Mouse (Mus musculus) heart, embryonic 10.5 days (tissue): Measurements from ENCODE around the gene Rbm5. TPM values are rescaled to one million over a fixed set of nuclear protein-coding genes. Genes with fewer than 3 reads are reported as not detected.

Source experiments
- DNase-seq: peaks from one replicate; pipeline ENCODE4 v3.0.0-alpha.2; 2017; ENCODE audit warnings: low spot score
- H3K27ac ChIP-seq: fragments of 300-500 bp; sonication (generic); 2 replicates; pipeline ENCODE4 v1.5.1; 2016; ENCODE audit warnings: mild to moderate bottlenecking
- H3K27me3 ChIP-seq: fragments of 300-500 bp; sonication (generic); 2 replicates; pipeline ENCODE4 v1.6.1; 2016; ENCODE audit warnings: mild to moderate bottlenecking; ENCODE audit not compliant: poor library complexity, insufficient read depth, severe bottlenecking
- H3K36me3 ChIP-seq: fragments of 300-500 bp; sonication (generic); 2 replicates; pipeline ENCODE4 v1.6.1; 2016; ENCODE audit warnings: mild to moderate bottlenecking, moderate library complexity
- H3K4me1 ChIP-seq: fragments of 300-500 bp; sonication (generic); 2 replicates; pipeline ENCODE4 v1.6.1; 2016; ENCODE audit warnings: mild to moderate bottlenecking
- H3K4me3 ChIP-seq: fragments of 300-500 bp; sonication (generic); 2 replicates; pipeline ENCODE4 v1.5.1; 2016; ENCODE audit warnings: mild to moderate bottlenecking, moderate library complexity
- H3K9me3 ChIP-seq: fragments of 300-500 bp; sonication (generic); 2 replicates; pipeline ENCODE4 v1.6.1; 2016; ENCODE audit warnings: mild to moderate bottlenecking, moderate library complexity
- WGBS: fragments of 180-500 bp; shearing (Covaris S2); methylation state at CpG from one replicate; pipeline ENCODE4 v1.1.7; 2016; 5-methylcytosine and 5-hydroxymethylcytosine counted together
- polyA plus RNA-seq: library from polyadenylated mRNA; unstranded; fragments of >200 nt; fragmentation: Nextera tagmentation; extraction: Ambion mirVana; gene quantifications from 2 replicates; pipeline ENCODE4 v1.2.1, GENCODE M21; 2016

The Rbm5 gene
- 131 and 159 TPM in 2 replicates for polyA plus RNA-seq

DNA sequence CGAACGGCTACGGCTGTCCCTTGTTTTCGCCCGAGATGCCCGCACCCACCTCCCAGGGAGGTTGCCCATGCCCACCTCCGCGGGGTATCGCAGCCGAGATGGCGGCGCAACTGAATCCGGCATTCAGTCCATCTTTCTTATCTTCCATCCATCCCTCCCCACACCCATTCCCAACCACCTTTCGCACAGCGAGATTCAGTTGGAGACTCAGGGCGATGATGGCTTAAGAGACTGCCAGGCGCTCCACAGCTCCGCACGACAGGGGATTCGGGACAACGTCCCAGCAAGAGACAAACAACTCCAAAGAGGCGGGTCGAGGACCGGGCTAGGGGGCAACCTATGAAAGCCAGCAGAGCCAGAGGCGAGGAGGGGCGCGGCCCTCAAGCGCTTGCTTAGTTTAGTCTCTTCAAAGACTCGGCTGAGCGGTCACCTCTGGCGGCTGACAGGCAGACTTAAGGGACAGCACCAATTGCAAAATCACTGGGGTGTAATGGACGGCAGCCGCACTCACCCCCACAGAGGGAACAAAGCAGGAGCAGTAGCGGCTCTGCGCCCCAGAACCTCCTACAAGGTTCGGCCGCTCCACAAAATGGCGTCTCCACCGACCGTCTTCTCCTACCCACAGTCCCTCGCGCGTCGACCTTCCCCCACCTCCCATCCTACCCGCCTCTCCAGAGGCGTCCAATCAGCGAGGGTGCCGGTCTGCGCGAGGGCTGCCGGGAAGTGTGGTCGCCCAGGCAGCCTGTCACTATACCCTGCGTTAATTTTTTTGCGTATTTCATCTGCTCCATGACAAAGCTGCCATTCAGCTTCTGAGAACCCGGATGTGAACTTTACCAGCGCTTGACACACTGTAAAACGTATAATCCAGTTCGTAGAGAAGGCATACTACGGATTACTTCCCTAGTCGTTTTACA, at the start of gene Rbm5:
Rbm5 (minus strand) TSS at position 623 of the 917 bp plus-strand sequence.
- no peaks in the 10 kb centered on the region for H3K27me3 ChIP-seq
- H3K9me3 ChIP-seq, result no peaks in the 10 kb centered on the region
- under 1% methylated on average over 60 of the region's 60 CpGs for WGBS
- peak within 1 kb of the TSS; percentile 99 for H3K27ac ChIP-seq
- peak; percentile 98 for DNase-seq
- peaks cover 10% of the 10 kb centered on the region for H3K4me1 ChIP-seq
- peak within 1 kb of the TSS; percentile 87 for H3K4me3 ChIP-seq
- H3K36me3 ChIP-seq, result peaks cover 69% of the 10 kb centered on the region

DNA sequence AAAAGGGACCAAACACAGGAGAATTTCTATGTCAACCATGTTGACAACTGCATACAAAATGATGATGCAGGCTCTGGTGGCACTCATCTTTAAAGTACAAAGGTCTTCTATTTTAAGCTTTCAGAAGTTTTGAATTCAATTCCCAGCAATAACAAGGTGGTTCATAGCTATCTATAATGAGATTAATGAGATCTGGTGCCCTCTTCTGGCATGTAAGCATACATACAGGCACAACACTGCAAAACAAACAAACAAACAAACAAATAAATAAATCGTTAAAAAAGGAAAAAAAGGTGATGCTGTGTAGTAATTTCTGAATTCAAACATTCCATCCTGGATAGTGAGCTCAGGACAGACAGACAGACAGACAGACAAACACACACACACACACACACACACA, 41.3 kb upstream of the Rbm5 start:
- no peak overlapping the region for H3K4me3 ChIP-seq
- no peaks in the 10 kb centered on the region for H3K4me1 ChIP-seq
- no peaks in the 10 kb centered on the region for H3K9me3 ChIP-seq
- no peaks in the 10 kb centered on the region for H3K27me3 ChIP-seq
- WGBS, result 69% methylated on average over 1 of the region's 1 CpGs
- H3K27ac ChIP-seq, result no peak overlapping the region
- peaks cover 60% of the 10 kb centered on the region for H3K36me3 ChIP-seq
- DNase-seq, result no peak

GRCm38 (mm10) chr9:107810985-107811384, 40.2 kb upstream of the Rbm5 start:
- no peaks in the 10 kb centered on the region for H3K4me1 ChIP-seq

GRCm38 (mm10) chr9:107791714-107792113, 20.9 kb upstream of the Rbm5 start:
- Histone ChIP-seq H3K4me1 (no peaks in the 10 kb centered on the region), H3K27me3 (no peaks in the 10 kb centered on the region), H3K36me3 (peaks cover 72% of the 10 kb centered on the region), H3K27ac (no peak overlapping the region), H3K9me3 (no peaks in the 10 kb centered on the region), H3K4me3 (no peak overlapping the region)
- 45% methylated on average over 6 of the region's 6 CpGs for WGBS
- DNase-seq, result no peak

More at GRCm38 (mm10) chr9:107810985-107811384, 40.2 kb upstream of the Rbm5 start:
- Histone ChIP-seq H3K9me3 (no peaks in the 10 kb centered on the region), H3K27me3 (no peaks in the 10 kb centered on the region), H3K36me3 (peaks cover 50% of the 10 kb centered on the region), H3K27ac (no peak overlapping the region), H3K4me3 (no peak overlapping the region)
- WGBS, result 89% methylated on average over 2 of the region's 2 CpGs
- DNase-seq, result no peak

DNA sequence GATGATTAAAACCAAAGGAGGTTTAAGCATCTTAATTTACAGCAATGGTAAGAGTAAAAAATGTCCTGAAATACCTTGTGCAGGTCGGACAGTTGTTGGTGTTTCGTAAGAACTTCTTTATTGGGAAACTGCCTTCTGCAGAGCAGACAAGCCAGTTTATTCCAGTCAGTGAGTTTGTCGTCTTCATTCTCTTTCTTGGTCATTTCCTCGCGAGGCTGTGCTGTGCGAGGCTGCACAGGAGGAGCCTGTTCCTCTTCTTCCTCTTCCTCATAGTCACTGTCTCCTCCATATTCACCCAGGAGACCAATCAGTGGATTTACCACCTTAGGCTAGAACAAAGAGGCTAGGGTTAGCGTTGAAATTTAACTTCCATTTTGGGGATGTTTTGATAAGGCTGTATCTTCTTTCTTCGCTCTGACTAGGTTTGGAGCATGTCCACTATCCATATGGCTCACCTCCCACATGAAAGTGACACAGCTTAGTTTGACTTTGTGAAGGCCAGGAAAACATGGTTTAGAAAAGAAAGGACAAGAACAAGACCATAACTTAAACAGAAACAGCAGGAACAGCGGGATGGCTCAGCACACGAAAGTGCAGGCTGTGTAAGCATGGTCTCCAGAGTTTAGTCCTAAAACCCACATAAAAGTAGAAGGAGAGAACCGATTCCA, 11.9 kb upstream of the Rbm5 start:
- WGBS, result 89% methylated on average over 11 of the region's 11 CpGs

GRCm38 (mm10) chr9:107776809-107777208, 6.0 kb upstream of the Rbm5 start:
- H3K4me1 ChIP-seq, result no peaks in the 10 kb centered on the region
- no peak overlapping the region for H3K27ac ChIP-seq
- no peak for DNase-seq
- H3K27me3 ChIP-seq, result no peaks in the 10 kb centered on the region
- H3K9me3 ChIP-seq, result no peaks in the 10 kb centered on the region
- H3K36me3 ChIP-seq, result peaks cover 86% of the 10 kb centered on the region
- H3K4me3 ChIP-seq, result no peak overlapping the region

More for the DNA sequence above, 11.9 kb upstream of the Rbm5 start:
- DNase-seq, result no peak
- peaks cover 91% of the 10 kb centered on the region for H3K36me3 ChIP-seq
- no peak overlapping the region for H3K4me3 ChIP-seq
- no peaks in the 10 kb centered on the region for H3K9me3 ChIP-seq
- H3K27ac ChIP-seq, result no peak overlapping the region
- no peaks in the 10 kb centered on the region for H3K27me3 ChIP-seq
- H3K4me1 ChIP-seq, result no peaks in the 10 kb centered on the region

GRCm38 (mm10) chr9:107774411-107774810, 3.6 kb upstream of the Rbm5 start:
- Histone ChIP-seq H3K9me3 (no peaks in the 10 kb centered on the region), H3K4me3 (no peak overlapping the region), H3K27me3 (no peaks in the 10 kb centered on the region), H3K36me3 (peaks cover 62% of the 10 kb centered on the region), H3K27ac (no peak overlapping the region), H3K4me1 (peaks cover 5% of the 10 kb centered on the region)
- no peak for DNase-seq
- 91% methylated on average over 3 of the region's 3 CpGs for WGBS

DNA sequence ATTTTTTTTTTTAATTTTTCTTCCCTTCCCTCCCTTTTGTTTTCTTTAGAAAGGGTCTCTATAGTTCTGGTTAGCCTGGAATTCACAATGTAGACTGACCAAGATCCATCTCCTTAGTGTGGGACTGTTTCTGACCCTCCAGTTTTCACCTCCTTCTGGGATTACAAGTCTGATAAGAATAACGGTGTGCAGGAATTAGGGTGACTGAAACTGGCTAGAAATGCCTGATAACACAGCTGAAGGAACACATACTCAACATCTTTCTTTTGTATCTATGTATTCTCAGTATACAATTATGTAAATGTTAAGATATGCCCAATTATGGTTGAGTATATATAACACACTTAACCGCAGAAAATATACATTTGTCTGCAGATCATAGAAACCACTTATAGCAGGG, 986 bp upstream of the Rbm5 start:
- Histone ChIP-seq H3K4me3 (no peak overlapping the region), H3K9me3 (no peaks in the 10 kb centered on the region), H3K4me1 (peaks cover 10% of the 10 kb centered on the region), H3K27me3 (no peaks in the 10 kb centered on the region), H3K36me3 (peaks cover 69% of the 10 kb centered on the region), H3K27ac (peak overlapping the region; percentile 99; the same call in 1 of the 2 replicates)
- WGBS, result 60% methylated on average over 2 of the region's 2 CpGs
- no peak for DNase-seq

GRCm38 (mm10) chr9:107770037-107770373, 791 bp downstream of the Rbm5 start:
- H3K27me3 ChIP-seq, result no peaks in the 10 kb centered on the region
- H3K27ac ChIP-seq, result peak overlapping the region; percentile 99
- peaks cover 10% of the 10 kb centered on the region for H3K4me1 ChIP-seq
- DNase-seq, result no peak
- H3K4me3 ChIP-seq, result peak overlapping the region; percentile 87
- H3K36me3 ChIP-seq, result peaks cover 69% of the 10 kb centered on the region
- 1% methylated on average over 9 of the region's 9 CpGs for WGBS
- no peaks in the 10 kb centered on the region for H3K9me3 ChIP-seq

DNA sequence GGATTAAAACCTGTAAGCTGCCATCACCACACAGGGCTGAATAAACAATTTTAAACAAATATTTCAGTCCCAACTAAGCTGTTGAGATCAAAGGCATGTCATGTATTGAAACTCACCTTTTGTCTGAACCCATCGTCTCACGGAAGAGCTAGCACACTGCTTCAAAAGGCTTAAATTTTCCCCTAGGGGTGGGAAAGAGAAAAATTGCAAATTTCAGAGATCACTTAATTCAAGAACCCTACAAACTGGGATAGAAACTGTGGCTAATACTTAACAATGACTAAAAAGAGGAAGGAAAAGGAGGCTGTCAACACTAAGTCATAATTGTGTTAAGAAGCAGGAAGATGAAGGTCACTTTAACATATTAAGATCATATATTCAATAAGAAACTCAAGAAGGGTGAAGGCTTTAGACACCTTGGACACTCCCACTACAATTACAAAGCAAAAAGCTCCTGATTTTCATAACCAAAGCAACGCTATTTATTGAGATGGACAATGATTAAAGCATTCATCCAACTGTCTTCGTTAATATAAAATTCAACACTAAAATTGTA, 1.3 kb downstream of the Rbm5 start:
- H3K36me3 ChIP-seq, result peaks cover 69% of the 10 kb centered on the region
- no peaks in the 10 kb centered on the region for H3K27me3 ChIP-seq
- no peak for DNase-seq
- WGBS, result 39% methylated on average over 4 of the region's 4 CpGs
- no peaks in the 10 kb centered on the region for H3K9me3 ChIP-seq
- H3K4me1 ChIP-seq, result peaks cover 10% of the 10 kb centered on the region
- H3K27ac ChIP-seq, result peak overlapping the region; percentile 99; the same call in 1 of the 2 replicates
- peak overlapping the region; percentile 87 for H3K4me3 ChIP-seq

GRCm38 (mm10) chr9:107768851-107769250, 1.9 kb downstream of the Rbm5 start:
- 84% methylated on average over 5 of the region's 5 CpGs for WGBS
- Histone ChIP-seq H3K27ac (no peak overlapping the region), H3K36me3 (peaks cover 69% of the 10 kb centered on the region)

DNA sequence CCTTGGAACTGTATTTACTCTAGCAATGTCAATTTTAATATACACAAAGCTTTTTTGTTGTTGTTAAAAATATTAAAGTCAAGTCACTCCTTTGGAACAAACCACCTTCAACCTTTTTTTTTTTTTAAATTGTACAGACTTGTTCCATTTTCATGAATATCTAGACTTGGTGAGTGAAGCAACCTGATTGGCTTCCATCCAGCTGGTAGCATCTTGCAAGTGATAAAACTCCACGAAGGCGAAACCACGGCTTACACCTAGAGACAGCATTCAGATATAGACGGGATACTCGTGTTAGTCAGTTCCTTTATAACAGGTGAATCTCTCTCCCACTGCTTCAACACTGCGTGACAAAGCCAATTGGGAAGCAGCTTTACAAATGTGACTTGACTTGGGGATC, 11.2 kb downstream of the Rbm5 start:
- no peaks in the 10 kb centered on the region for H3K4me1 ChIP-seq
- no peak overlapping the region for H3K4me3 ChIP-seq
- no peaks in the 10 kb centered on the region for H3K9me3 ChIP-seq
- H3K36me3 ChIP-seq, result peaks cover 99% of the 10 kb centered on the region
- no peaks in the 10 kb centered on the region for H3K27me3 ChIP-seq
- no peak for DNase-seq
- 93% methylated on average over 6 of the region's 6 CpGs for WGBS
- no peak overlapping the region for H3K27ac ChIP-seq

More at GRCm38 (mm10) chr9:107768851-107769250, 1.9 kb downstream of the Rbm5 start:
- DNase-seq, result no peak
- H3K4me1 ChIP-seq, result peaks cover 10% of the 10 kb centered on the region
- H3K9me3 ChIP-seq, result no peaks in the 10 kb centered on the region
- H3K27me3 ChIP-seq, result no peaks in the 10 kb centered on the region
- peak overlapping the region; percentile 87 for H3K4me3 ChIP-seq

DNA sequence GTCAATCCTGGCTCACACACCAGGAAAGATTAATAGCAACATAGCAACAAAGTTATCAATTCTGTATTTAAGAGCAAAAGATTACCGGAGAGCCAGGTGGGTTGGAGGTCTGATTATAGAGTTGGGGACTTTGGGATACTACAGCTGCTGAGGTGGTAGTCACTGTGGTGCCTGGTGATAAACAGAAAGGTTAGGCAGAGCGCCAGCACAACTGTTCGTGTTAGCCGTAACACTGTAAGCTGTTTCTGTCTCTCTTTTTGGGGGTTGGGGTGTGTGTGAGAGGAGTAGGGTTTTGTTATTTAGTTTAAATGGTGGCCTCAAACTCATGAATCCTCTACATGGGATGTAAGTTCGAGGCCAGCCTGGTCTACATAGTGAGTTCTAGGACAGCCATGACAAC, 20.4 kb downstream of the Rbm5 start:
- Histone ChIP-seq H3K36me3 (peaks cover 97% of the 10 kb centered on the region), H3K4me3 (no peak overlapping the region), H3K9me3 (no peaks in the 10 kb centered on the region), H3K27ac (no peak overlapping the region), H3K4me1 (no peaks in the 10 kb centered on the region), H3K27me3 (no peaks in the 10 kb centered on the region)
- DNase-seq, result no peak
- 96% methylated on average over 5 of the region's 5 CpGs for WGBS
